Mouse (Mus musculus): ENCODE measurements around the gene Pamr1. TPM values are rescaled to one million over a fixed set of nuclear protein-coding genes. Genes with fewer than 3 reads are reported as not detected.
A peak's percentile ranks its signal among the peaks of the same experiment; 100 is the strongest.

Pamr1 gene
- polyA plus RNA-seq (2015; fragmentation: Nextera tagmentation; extraction: Ambion mirVana) = 16.6 and 17.4 TPM in 2 replicates

- H3K27me3 ChIP-seq = no peaks in the 10 kb centered on the region
- H3K9me3 ChIP-seq = no peaks in the 10 kb centered on the region
- H3K9ac ChIP-seq = peak within 1 kb of the TSS; percentile 20; the same call in 1 of the 2 replicates
- H3K4me3 ChIP-seq = peak within 1 kb of the TSS; percentile 36
- H3K4me2 ChIP-seq = peak within 1 kb of the TSS; percentile 68
- no peak within 1 kb of the TSS for H3K27ac ChIP-seq
- 1% methylated on average over 26 of the region's 26 CpGs for WGBS
- ATAC-seq (ENCODE audit: borderline replicate concordance, extremely low read depth, low FRiP score, low TSS enrichment) = peak; percentile 82
- peaks cover 34% of the 10 kb centered on the region for H3K4me1 ChIP-seq
- H3K36me3 ChIP-seq = no peaks in the 10 kb centered on the region
These were observed at the start of gene Pamr1 for GRCm38 (mm10) chr2:102549611-102550266. TSS of gene Pamr1 (plus strand) at chr2:102550012.

DNA sequence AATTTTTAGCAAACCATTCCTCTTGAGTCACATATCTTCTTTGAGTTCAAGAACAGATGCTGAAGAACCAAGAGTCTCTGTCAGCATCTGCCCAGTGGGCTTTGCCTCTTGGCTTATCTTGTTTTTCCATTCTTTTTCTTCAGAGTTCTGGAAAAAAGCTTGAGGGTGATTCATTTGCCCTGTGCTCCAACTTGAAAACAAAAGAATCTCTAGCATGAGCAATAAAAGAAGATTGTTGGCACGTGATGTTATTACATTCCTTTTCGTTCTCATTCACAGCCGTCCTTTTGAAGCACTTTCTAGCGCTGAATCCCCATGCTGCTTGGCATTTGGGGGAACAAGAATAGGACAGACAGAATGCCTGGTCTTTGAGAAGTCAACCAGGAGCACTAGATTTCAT, 42.2 kb upstream of the Pamr1 start:
- Histone ChIP-seq H3K27me3 (no peaks in the 10 kb centered on the region), H3K9me3 (no peaks in the 10 kb centered on the region), H3K36me3 (no peaks in the 10 kb centered on the region), H3K4me3 (no peak overlapping the region), H3K4me2 (no peak overlapping the region), H3K4me1 (no peaks in the 10 kb centered on the region), H3K9ac (no peak overlapping the region), H3K27ac (no peak overlapping the region)
- ATAC-seq (ENCODE audit: borderline replicate concordance, extremely low read depth, low FRiP score, low TSS enrichment) = no peak
- WGBS = 36% methylated on average over 4 of the region's 4 CpGs

- no peak for ATAC-seq (ENCODE audit: borderline replicate concordance, extremely low read depth, low FRiP score, low TSS enrichment)
- Histone ChIP-seq H3K36me3 (no peaks in the 10 kb centered on the region), H3K9ac (no peak overlapping the region), H3K4me3 (no peak overlapping the region), H3K27me3 (no peaks in the 10 kb centered on the region), H3K4me2 (no peak overlapping the region), H3K27ac (no peak overlapping the region), H3K4me1 (no peaks in the 10 kb centered on the region), H3K9me3 (no peaks in the 10 kb centered on the region)
- 17% methylated on average over 1 of the region's 1 CpGs for WGBS
These were observed 41.7 kb upstream of the Pamr1 start for GRCm38 (mm10) chr2:102508154-102508553.

DNA sequence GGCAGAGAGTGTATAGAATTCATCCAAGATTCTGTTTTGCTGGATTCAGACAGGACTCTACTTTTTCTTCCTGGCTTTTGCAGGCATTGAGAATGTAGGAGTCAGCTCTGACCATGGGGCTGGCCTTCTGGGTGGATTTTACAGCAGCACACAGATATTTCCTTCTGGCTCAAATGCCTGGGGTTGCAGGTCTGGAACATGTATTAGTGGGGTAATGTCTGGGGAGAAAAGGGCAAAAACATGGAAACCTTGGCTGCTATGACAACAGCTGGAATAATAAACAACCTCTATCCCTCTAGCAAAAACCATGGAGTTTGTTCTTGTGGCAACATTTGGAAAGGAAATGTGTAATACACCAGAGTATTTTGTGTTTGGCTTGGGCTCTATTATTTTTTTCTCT, 29.9 kb upstream of the Pamr1 start:
- H3K4me1 ChIP-seq = no peaks in the 10 kb centered on the region
- ATAC-seq (ENCODE audit: borderline replicate concordance, extremely low read depth, low FRiP score, low TSS enrichment) = no peak
- no peaks in the 10 kb centered on the region for H3K36me3 ChIP-seq

GRCm38 (mm10) chr2:102527563-102527962, 22.2 kb upstream of the Pamr1 start:
- no peak overlapping the region for H3K4me3 ChIP-seq
- no peaks in the 10 kb centered on the region for H3K4me1 ChIP-seq
- H3K36me3 ChIP-seq = no peaks in the 10 kb centered on the region
- no peak for ATAC-seq (ENCODE audit: borderline replicate concordance, extremely low read depth, low FRiP score, low TSS enrichment)
- H3K9ac ChIP-seq = no peak overlapping the region
- no peaks in the 10 kb centered on the region for H3K9me3 ChIP-seq
- WGBS = 87% methylated on average over 4 of the region's 4 CpGs
- no peak overlapping the region for H3K27ac ChIP-seq
- no peak overlapping the region for H3K4me2 ChIP-seq
- H3K27me3 ChIP-seq = no peaks in the 10 kb centered on the region

More for the DNA sequence above, 29.9 kb upstream of the Pamr1 start:
- H3K9me3 ChIP-seq = no peaks in the 10 kb centered on the region
- H3K9ac ChIP-seq = no peak overlapping the region
- H3K4me2 ChIP-seq = no peak overlapping the region
- H3K27ac ChIP-seq = no peak overlapping the region
- H3K4me3 ChIP-seq = no peak overlapping the region
- no peaks in the 10 kb centered on the region for H3K27me3 ChIP-seq

DNA sequence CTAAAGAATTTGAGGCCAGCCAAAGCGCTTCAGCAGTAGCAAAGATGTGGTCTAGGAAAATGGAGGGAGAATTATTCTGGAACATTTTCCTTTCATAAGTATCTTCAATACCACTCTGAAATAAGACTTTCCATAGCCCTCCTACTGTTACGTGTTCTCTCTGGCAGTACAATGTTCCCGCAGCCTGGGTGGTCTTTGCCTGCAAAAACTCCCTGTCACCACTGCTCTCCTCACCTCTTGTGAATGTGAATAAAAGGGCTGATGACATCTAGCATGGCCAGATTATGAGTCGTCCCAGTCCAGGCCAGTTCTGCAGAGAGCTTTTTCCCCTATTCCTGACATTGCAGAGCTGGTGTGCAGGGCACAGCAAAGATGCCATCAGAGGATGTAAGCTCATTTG, 16.4 kb upstream of the Pamr1 start:
- no peak; the same call in 1 of the 2 replicates for ATAC-seq (ENCODE audit: borderline replicate concordance, extremely low read depth, low FRiP score, low TSS enrichment)
- Histone ChIP-seq H3K27me3 (no peaks in the 10 kb centered on the region), H3K4me3 (no peak overlapping the region), H3K9ac (no peak overlapping the region), H3K4me2 (no peak overlapping the region), H3K9me3 (no peaks in the 10 kb centered on the region), H3K36me3 (no peaks in the 10 kb centered on the region), H3K4me1 (no peaks in the 10 kb centered on the region), H3K27ac (no peak overlapping the region)
- 49% methylated on average over 4 of the region's 4 CpGs for WGBS

DNA sequence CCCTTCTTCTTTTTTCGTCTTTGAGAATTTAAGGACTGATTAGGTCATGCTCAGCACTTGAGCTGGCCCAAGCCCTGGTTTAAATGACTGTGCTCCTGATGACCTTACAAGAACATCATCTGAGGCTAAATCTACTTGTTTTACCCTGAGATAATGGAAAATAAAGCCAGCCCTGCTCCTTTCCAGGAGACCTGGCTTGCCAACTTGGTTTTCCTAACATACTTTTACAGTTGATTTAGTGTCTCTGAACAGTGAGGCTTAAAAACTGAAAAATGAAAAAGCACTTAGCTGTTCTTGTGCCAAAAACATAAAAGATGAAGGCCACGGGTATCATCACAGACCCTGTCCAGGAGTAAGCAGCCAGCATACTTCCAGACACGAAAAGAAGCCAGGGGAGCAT, 13.0 kb upstream of the Pamr1 start:
- Histone ChIP-seq H3K4me2 (no peak overlapping the region), H3K27ac (no peak overlapping the region), H3K27me3 (no peaks in the 10 kb centered on the region), H3K36me3 (no peaks in the 10 kb centered on the region), H3K9ac (no peak overlapping the region), H3K4me1 (no peaks in the 10 kb centered on the region), H3K4me3 (no peak overlapping the region), H3K9me3 (no peaks in the 10 kb centered on the region)
- WGBS = 49% methylated on average over 3 of the region's 3 CpGs
- ATAC-seq (ENCODE audit: borderline replicate concordance, extremely low read depth, low FRiP score, low TSS enrichment) = no peak

DNA sequence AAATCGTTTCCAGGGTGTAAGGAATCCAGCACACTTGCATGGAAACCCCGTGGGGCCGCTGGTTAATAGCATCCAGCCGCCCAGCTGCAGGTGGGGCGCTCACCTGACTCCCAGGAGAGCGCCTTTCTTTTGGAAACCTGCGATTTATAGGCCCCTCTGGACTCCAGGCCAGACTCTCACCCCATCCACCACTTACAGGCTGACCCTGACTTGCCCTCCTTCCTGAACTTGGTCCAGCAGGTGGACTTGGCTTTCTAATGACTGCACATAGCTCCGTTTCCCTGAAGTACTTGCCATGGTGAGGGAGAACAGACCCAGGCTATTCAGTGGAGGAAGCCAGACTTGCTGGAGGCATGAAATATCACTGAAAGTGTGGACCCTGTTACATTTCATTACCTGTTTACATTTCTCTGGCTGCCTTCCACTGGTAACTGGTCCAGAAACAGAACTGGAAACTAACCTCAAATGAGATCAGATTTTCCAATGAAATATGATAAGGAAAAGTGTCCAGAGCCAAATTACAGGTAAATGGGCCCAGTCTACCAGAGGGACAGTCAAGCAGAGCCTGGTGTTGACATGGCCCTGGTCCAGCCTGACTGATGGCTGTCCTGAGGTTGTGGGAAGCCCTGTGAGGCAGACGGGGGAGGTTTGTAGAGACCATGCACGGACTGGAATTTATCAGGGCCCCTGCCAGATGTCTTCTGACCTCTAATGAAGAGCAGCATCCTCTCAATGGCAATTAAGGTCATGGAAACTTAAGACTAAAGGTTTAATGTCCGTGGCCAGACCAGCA, 9.2 kb upstream of the Pamr1 start:
- no peak overlapping the region for H3K9ac ChIP-seq
- no peak overlapping the region for H3K4me2 ChIP-seq
- no peaks in the 10 kb centered on the region for H3K9me3 ChIP-seq
- H3K4me3 ChIP-seq = no peak overlapping the region
- ATAC-seq (ENCODE audit: borderline replicate concordance, extremely low read depth, low FRiP score, low TSS enrichment) = no peak
- no peaks in the 10 kb centered on the region for H3K36me3 ChIP-seq
- no peak overlapping the region for H3K27ac ChIP-seq
- H3K4me1 ChIP-seq = peaks cover 8% of the 10 kb centered on the region
- no peaks in the 10 kb centered on the region for H3K27me3 ChIP-seq
- 44% methylated on average over 11 of the region's 11 CpGs for WGBS

DNA sequence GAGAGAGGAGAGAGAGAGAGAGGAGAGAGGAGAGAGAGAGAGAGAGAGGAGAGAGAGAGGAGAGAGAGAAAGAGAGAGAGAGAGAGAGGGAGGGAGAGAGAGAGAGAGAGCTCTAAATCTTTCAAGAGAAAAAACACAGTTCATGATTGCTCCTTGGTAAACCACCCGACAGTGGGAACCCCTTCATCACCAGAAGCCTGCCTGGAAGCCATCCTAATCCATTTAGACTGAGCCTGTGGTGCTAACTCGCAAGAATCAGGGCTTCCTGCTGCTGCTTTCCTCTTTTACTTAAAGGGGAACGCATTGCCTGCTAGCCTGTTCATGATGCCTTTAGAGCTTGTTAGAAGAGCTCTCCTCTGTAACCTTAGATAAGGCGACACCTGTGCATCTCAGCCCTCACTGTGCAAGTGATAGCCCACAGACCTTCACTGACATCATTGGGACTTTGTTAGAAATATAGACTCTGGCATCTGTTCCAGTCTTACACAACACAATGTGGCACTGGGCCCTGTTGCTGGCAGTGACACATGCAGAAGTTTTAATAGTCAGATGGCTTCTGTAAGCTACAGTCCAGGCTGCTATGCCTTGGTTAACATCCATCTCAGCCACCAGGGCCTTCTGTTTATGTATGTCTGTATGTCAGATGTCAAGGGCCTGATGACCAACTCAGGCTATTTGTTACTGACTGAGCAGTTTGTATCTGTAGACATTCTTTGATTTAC, 8.2 kb upstream of the Pamr1 start:
- H3K27ac ChIP-seq = no peak overlapping the region
- no peak overlapping the region for H3K9ac ChIP-seq
- H3K27me3 ChIP-seq = no peaks in the 10 kb centered on the region
- peak; percentile 35; the same call in 1 of the 2 replicates for ATAC-seq (ENCODE audit: borderline replicate concordance, extremely low read depth, low FRiP score, low TSS enrichment)
- no peak overlapping the region for H3K4me2 ChIP-seq
- peaks cover 8% of the 10 kb centered on the region for H3K4me1 ChIP-seq
- H3K9me3 ChIP-seq = no peaks in the 10 kb centered on the region
- 26% methylated on average over 4 of the region's 4 CpGs for WGBS
- H3K36me3 ChIP-seq = no peaks in the 10 kb centered on the region
- no peak overlapping the region for H3K4me3 ChIP-seq

DNA sequence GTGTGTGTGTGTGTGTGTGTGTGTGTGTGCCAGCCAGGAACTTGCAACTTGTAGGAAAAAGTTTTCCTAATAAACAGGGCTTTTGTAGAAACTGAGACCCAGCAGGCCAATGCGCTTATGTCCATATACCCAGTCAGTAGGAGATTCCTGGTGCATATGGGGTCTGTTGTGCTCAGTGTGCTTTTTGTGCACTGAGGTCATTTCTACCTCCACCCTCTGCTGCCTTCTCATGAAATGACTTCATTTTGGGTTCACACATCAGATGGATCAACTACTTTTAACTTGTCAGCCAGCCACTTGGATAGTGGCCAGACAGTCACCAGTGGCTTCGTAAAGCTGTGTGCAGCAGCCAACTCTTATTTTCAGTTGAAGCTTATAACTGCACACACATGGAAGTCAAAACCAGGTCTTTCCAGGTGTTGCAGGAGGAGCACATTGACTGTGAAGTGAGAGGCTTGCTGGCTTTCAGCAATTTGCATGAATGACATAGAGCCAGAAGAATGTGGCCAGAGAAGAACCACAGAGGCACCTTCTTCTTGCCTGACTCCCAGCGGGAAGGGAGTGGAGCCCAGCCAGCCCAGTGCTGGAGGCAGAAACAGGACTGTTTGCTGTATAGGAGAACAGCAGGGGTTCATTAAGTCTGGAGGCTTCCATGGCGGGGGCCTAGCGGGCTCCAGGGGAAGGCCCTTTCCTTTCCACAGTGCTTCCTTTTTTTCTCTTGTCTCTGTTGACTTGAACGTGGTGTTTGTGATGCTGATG, 5.7 kb upstream of the Pamr1 start:
- ATAC-seq (ENCODE audit: borderline replicate concordance, extremely low read depth, low FRiP score, low TSS enrichment) = no peak
- H3K4me3 ChIP-seq = no peak overlapping the region
- no peak overlapping the region for H3K4me2 ChIP-seq
- no peak overlapping the region for H3K9ac ChIP-seq
- H3K36me3 ChIP-seq = no peaks in the 10 kb centered on the region
- peaks cover 8% of the 10 kb centered on the region for H3K4me1 ChIP-seq
- 29% methylated on average over 6 of the region's 6 CpGs for WGBS
- no peaks in the 10 kb centered on the region for H3K27me3 ChIP-seq
- no peaks in the 10 kb centered on the region for H3K9me3 ChIP-seq
- no peak overlapping the region for H3K27ac ChIP-seq

GRCm38 (mm10) chr2:102550910-102551582, 1.2 kb downstream of the Pamr1 start:
- ATAC-seq (ENCODE audit: borderline replicate concordance, extremely low read depth, low FRiP score, low TSS enrichment) = peak; percentile 47; the same call in 1 of the 2 replicates
- Histone ChIP-seq H3K9ac (no peak overlapping the region), H3K4me2 (peak overlapping the region; percentile 68), H3K4me3 (peak overlapping the region; percentile 36), H3K27ac (peak overlapping the region; percentile 10; the same call in 1 of the 2 replicates), H3K4me1 (peaks cover 34% of the 10 kb centered on the region), H3K36me3 (no peaks in the 10 kb centered on the region), H3K27me3 (no peaks in the 10 kb centered on the region), H3K9me3 (no peaks in the 10 kb centered on the region)
- WGBS = 16% methylated on average over 6 of the region's 6 CpGs

All from lung, embryonic 15.5 days (tissue).